Mouse (Mus musculus) bone marrow macrophage, adult 2 months (primary cell): Measurements from ENCODE around the gene Nckap5l.

Experiments used
- CTCF ChIP-seq: IDR thresholded peaks from 2 replicates; pipeline ENCODE4 v1.5.1; 2012; ENCODE audit warnings: low read depth, mild to moderate bottlenecking, low read length, moderate library complexity
- POLR2A ChIP-seq: IDR thresholded peaks from 2 replicates; pipeline ENCODE4 v1.6.1; 2012; ENCODE audit warnings: mild to moderate bottlenecking, low read depth, low read length, borderline replicate concordance

GRCm38 (mm10) chr15:99403159-99403889, 54.2 kb downstream of the Nckap5l start:
- no peak for TF ChIP-seq CTCF
- TF ChIP-seq POLR2A, result no peak
